ENCODE assay signal across 39 mouse cellular contexts in the genomic region with DNA sequence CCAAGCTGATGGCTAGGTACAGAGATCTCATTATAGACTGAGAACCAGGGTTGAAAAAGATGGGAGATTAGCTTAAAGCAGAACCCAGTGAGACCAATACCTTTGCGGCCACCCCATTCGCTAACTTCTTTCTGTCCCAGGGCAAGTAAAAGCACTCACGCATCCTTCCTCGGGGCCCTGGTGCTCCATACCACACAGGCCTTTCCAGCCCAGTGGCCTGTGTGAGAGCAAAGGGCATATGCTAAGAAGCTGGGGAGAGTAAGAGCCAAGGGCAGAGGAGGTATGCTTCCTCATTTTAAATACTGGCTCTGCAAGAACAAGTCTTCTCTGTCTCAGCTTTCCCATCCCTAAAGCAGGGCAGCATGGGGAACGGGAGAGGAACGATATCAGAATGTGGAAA. TPM values are rescaled to one million over a fixed set of nuclear protein-coding genes. Genes with fewer than 3 reads are reported as not detected.
DNase-seq lines count a peak whose midpoint lies in the region; ATAC-seq lines count a peak whose summit lies in the region.
"Had no signal": no experiment of that assay in that cellular context is flagged by ENCODE, and none has a peak within 500 bp of the region (broad histone marks: within the 10 kb centered on the region; RNA-seq: fewer than 3 reads in every experiment).

No protein-coding gene starts in this region.

- H3K36me3 ChIP-seq in kidney, embryonic 15.5 days = peaks cover 80% of the 10 kb centered on the region

- no peak for ATAC-seq in kidney, embryonic 15.5 days (replicated peaks; ENCODE audit: low FRiP score)
- ATAC-seq: forebrain, embryonic 16.5 days; midbrain, embryonic 16.5 days had no signal

- WGBS in kidney, embryonic 15.5 days = 88% methylated on average over 6 of the region's 6 CpGs

- H3K4me3 ChIP-seq in kidney, embryonic 15.5 days (replicated peaks) = no peak overlapping the region
- H3K4me3 ChIP-seq: erythroblast, embryonic 14.5 days; heart, embryonic 10.5 days; heart, embryonic 15.5 days; hindbrain, embryonic 13.5 days; limb, embryonic 12.5 days; liver, embryonic 15.5 days; midbrain, embryonic 10.5 days had no signal

- H3K4me1 ChIP-seq in kidney, embryonic 15.5 days = peaks cover 32% of the 10 kb centered on the region

- DNase-seq in kidney, adult 18-20 months = peak; percentile 53
- peak; percentile 78 for DNase-seq in kidney, adult 9 months
- DNase-seq in kidney, postnatal 36 days = peak; percentile 65 to 73
- DNase-seq in cerebellum, adult 18-20 months = no peak
- DNase-seq in frontal cortex, postnatal 10 days (ENCODE audit: low spot score in 2 of 2) = no peak
- DNase-seq in left cerebral cortex, adult 18-20 months (ENCODE audit: low spot score in 2 of 2) = no peak
- DNase-seq: adrenal gland, postnatal 14 days; cerebellum, adult 11-12 months; cerebellum, postnatal 10 days; gastrocnemius, postnatal 10 days; lung, embryonic 14.5 days; lung, postnatal 14 days; right cerebral cortex, postnatal 25 days; spleen, adult 18-20 months; thymus, adult 18-20 months; thymus, postnatal 25 days had no signal

- H3K27me3 ChIP-seq in kidney, embryonic 15.5 days = no peaks in the 10 kb centered on the region
- H3K27me3 ChIP-seq: heart, embryonic 15.5 days; hindbrain, embryonic 13.5 days; limb, embryonic 12.5 days; liver, embryonic 15.5 days had no signal

- no peak overlapping the region for H3K9ac ChIP-seq in kidney, embryonic 15.5 days
- H3K9ac ChIP-seq: heart, embryonic 15.5 days; hindbrain, embryonic 13.5 days; limb, embryonic 12.5 days; liver, embryonic 15.5 days; lung, embryonic 14.5 days had no signal

- H3K4me2 ChIP-seq in kidney, embryonic 15.5 days = no peak overlapping the region
- H3K4me2 ChIP-seq: heart, embryonic 15.5 days; hindbrain, embryonic 13.5 days; limb, embryonic 12.5 days; liver, embryonic 15.5 days; lung, embryonic 14.5 days had no signal

- no peak overlapping the region; the same call in 1 of the 2 replicates for H3K27ac ChIP-seq in kidney, embryonic 15.5 days
- H3K27ac ChIP-seq: heart, embryonic 10.5 days; heart, embryonic 15.5 days; hindbrain, embryonic 13.5 days; limb, embryonic 12.5 days; liver, embryonic 15.5 days; midbrain, embryonic 10.5 days; stomach, postnatal 0 days had no signal

- H3K9me3 ChIP-seq in kidney, embryonic 15.5 days (replicated peaks) = no peaks in the 10 kb centered on the region
- H3K9me3 ChIP-seq: heart, embryonic 10.5 days; heart, embryonic 15.5 days; hindbrain, embryonic 13.5 days; liver, embryonic 15.5 days had no signal

RNA-seq across cellular contexts. Expression of gene Txn1, which starts 6.3 kb away (rescaled TPM):
- 476 and 514 TPM in 2 replicates for polyA plus RNA-seq in kidney, embryonic 15.5 days (2015; fragmentation: Nextera tagmentation; extraction: Ambion mirVana)
- 100 to 1,000 TPM in 1 of 2 experiments, 10 to 100 TPM in 1; 98.3 to 104 TPM for total RNA-seq in left cerebral cortex, adult 18-20 months (2021)

RNA-seq across cellular contexts. Expression of gene D630039A03Rik, which starts 33.8 kb away (rescaled TPM):
- 1.2 and 1.6 TPM in 2 replicates for polyA plus RNA-seq in kidney, embryonic 15.5 days (2015; fragmentation: Nextera tagmentation; extraction: Ambion mirVana)
- total RNA-seq in left cerebral cortex, adult 18-20 months (2021) = under 1 TPM in 1 of 2 experiments, not detected in 1; 0.21 TPM
- total RNA-seq: granulocyte monocyte progenitor cell, adult 5-6 weeks; megakaryocyte progenitor cell, adult 5-6 weeks; MEL; neutrophil, adult 5-6 weeks had no signal
- polyA plus RNA-seq: erythroblast, embryonic 14.5 days; forebrain, embryonic 11.5 days; forebrain, embryonic 16.5 days; midbrain, embryonic 16.5 days had no signal

RNA-seq across cellular contexts. Expression of gene Txndc8, which starts 59.1 kb away (rescaled TPM):
- not detected in 2 replicates for polyA plus RNA-seq in kidney, embryonic 15.5 days (2015; fragmentation: Nextera tagmentation; extraction: Ambion mirVana)
- total RNA-seq in left cerebral cortex, adult 18-20 months (2021) = not detected
- total RNA-seq: adrenal gland, postnatal 14 days; gastrocnemius, postnatal 10 days; granulocyte monocyte progenitor cell, adult 5-6 weeks; heart, postnatal 25 days; left cerebral cortex, postnatal 25 days; liver, adult 2 months; megakaryocyte progenitor cell, adult 5-6 weeks; MEL; neutrophil, adult 5-6 weeks had no signal
- polyA plus RNA-seq: cortical plate, adult 2 months; embryonic facial prominence, embryonic 14.5 days; erythroblast, embryonic 14.5 days; forebrain, embryonic 11.5 days; forebrain, embryonic 16.5 days; heart, embryonic 10.5 days; heart, embryonic 15.5 days; hindbrain, embryonic 13.5 days; large intestine, adult 2 months; limb, embryonic 12.5 days; liver, adult 2 months; liver, embryonic 15.5 days; lung, embryonic 14.5 days; midbrain, embryonic 10.5 days; midbrain, embryonic 16.5 days; neural tube, embryonic 11.5 days; stomach, postnatal 0 days had no signal

Comparison
In these comparisons a context has a peak if more than half of its experiments do, and no peak if none do; other contexts are left out.
1. DNase-seq: peak in kidney, adult 18-20 months (single experiment), kidney, adult 9 months (single experiment) and kidney, postnatal 36 days (2 of 2); none in cerebellum, adult 18-20 months (0 of 2), frontal cortex, postnatal 10 days (0 of 2) and left cerebral cortex, adult 18-20 months (0 of 2).